Mouse (Mus musculus): ENCODE measurements around the gene Prr13.

Prr13 gene

DNA sequence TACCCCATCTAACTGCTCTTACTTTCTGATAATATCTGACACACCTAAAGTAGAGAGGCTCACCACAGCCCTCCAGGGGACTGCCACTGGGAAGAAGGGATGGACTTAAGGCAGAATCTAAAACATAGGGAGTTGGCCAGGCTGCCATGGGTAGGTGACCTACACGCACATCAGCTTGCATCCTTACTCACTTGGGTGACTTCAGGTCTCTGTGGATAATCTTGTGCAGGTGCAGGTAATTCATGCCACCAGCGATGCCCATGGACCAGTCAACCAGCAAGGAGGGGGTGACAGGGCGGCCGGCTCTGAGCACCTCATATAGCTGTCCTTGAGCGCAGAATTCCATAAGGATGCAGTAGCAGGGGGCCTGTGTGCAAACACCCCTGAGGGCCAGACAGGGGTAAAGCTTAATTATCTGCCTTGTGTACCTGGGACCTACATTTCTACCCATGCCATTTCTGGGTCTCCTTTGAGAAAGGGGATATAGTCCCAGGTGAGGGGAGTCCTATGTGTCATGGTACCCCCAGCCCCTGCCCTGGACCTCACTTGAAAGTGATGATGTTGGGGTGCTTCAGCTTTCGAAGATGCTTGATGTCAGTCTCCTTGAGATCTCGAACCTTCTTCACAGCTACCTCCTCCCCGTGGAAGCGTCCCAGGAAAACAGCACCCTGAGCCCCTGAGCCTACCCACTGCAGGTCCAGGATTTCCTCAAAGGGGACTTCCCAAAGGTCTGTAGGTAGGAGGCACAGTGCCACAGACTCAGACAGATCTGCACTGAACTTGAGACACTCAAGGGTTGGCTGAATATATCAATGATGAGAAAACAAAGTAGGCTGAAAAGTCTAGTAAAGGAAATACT, 45.3 kb downstream of the Prr13 start:
- DNase-seq (ENCODE audit: low read depth, low spot score), result no peak

GRCm38 (mm10) chr15:102505073-102505769, 46.4 kb downstream of the Prr13 start:
- DNase-seq (ENCODE audit: low read depth, low spot score), result no peak

- no peak for DNase-seq (ENCODE audit: low read depth, low spot score)
These were observed 47.1 kb downstream of the Prr13 start for GRCm38 (mm10) chr15:102505770-102506463.

GRCm38 (mm10) chr15:102506464-102506830, 47.6 kb downstream of the Prr13 start:
- DNase-seq (ENCODE audit: low read depth, low spot score), result no peak

DNA sequence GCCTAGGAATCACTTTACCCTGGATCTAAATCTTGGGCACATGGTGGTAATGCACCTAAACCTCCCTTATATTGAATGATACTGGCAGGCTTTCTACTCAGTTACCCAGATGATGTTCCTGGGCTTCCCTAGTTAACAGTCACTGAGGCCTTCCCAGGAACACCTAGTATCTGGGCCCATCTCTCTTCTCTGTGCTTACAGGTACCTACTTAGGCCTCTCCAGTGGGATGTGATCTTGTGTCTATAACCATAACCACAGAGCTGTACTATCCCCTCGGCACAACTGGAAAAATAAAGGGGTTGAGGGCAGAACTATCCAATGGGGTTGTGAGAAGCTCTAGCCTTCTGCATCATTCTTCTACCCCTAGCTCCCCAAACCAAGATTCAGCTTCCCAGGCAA, 48.0 kb downstream of the Prr13 start:
- DNase-seq (ENCODE audit: low read depth, low spot score), result no peak

DNA sequence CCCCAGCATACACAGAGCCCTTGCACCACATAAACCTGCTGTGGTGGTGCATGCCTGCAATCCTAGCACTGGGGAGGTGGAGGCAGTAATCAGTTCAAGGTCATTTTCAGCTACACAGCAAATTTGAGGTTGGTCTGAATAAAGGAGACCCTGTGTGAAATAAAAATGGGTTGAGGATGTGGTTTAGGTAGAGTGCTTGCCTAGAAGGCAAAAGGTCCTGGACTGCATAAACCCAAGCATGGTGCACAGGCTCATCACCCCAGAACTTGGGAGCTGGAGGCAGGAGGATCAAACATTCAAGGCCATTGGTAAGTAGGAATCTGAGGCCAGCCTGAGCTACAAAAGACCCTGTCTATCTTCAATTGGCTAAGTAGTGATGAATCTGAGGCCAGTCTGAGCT, 48.7 kb downstream of the Prr13 start:
- no peak for DNase-seq (ENCODE audit: low read depth, low spot score)

DNA sequence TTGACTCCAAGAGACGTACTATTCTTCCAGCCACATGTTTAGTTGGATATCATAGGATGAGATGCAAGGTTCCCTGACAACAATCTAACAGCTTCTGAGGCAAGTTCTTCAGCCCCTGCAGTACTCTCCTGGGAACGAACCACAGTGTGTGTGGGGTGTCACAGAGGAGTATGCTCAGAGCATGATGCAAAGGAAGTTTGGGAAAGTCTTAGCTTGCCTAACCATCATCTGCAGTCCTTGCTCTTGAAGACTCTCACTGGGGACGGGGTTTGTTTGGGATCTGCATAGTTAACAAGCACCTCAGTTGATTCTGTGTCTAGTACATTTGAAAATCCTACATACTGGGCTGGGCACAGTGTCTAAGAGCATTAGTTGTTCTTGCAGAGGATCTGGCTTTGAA, 49.5 kb downstream of the Prr13 start:
- DNase-seq (ENCODE audit: low read depth, low spot score), result no peak

DNA sequence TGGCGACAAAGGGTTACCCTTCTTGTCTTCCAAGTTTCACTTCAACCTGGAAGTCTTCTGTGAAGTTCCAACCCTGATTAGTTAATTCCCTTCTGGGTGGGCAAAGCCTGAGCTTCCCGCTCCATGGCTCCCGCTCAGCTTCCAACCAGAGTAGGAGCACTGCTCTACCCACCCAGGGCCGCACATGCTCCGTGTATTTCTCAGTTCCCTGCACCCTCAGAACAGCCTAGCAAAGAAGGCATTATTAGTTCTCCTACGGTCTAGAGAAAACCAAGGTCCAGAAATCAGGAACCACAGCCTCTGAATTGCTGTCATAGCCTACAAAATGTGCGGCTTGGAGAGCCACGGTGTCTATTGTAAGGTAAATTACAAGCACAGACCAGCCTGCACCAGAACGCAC, 51.3 kb downstream of the Prr13 start:
- DNase-seq (ENCODE audit: low read depth, low spot score), result no peak

DNA sequence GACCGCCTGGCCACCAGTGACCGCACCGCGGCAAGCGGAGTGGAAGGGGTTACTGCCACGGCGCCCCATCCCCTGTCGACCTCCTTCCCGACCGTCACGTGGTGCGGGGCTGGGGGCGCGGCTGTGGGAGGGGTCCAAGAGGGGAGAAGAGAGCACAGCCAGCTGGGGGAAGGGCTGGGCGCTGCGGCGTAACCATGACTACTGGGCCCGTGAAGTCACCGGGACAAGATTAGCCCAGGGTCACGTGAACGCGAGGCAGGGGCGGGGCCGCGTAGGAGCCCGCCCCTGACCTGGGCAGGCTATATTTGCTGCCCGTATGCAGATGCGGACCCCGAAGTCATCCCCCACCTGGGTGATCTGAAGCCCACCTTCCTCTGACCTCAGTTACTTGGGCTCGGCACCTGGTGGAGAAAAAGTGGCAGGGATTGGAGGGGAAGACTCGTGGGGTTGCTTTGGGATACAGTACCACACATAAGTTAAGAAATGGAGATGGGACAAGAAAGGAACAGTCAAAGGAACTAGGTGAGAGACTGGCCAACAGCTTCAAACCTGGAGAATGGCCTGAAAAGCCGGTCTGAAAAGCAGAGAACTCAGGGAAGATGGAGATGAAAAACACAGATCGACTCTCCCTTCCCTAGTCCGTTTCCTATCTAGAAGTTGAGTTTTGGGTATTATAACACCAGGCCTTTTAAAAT, 51.9 kb downstream of the Prr13 start:
- DNase-seq (ENCODE audit: low read depth, low spot score), result peak; percentile 74

DNA sequence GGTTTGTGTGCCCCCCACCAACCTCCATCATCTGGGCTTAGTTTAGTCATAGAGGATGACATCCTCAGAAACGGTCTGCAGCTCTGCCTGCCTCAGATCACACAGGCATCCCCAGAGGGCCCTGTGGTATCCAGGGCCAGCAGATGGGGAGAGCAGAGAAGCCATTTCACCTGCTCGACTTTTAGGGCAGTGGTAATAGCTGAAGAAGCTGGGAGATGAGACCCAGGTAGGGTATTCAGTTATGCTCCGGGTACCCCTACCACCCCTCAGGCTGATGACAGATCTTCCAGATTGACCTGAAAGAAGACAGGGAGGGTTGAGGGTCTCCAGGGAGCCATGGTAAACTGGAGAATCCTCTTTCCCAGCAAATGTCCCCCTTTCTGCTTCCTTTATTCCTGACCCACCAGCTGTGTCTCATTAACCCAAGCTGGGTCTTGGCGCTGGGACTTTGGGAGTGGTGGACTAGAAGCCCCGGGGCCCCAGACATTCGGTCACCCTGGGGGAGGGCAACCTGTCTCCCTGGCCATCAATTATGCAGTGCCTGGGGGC, 52.5 kb downstream of the Prr13 start:
- no peak for DNase-seq (ENCODE audit: low read depth, low spot score)

DNA sequence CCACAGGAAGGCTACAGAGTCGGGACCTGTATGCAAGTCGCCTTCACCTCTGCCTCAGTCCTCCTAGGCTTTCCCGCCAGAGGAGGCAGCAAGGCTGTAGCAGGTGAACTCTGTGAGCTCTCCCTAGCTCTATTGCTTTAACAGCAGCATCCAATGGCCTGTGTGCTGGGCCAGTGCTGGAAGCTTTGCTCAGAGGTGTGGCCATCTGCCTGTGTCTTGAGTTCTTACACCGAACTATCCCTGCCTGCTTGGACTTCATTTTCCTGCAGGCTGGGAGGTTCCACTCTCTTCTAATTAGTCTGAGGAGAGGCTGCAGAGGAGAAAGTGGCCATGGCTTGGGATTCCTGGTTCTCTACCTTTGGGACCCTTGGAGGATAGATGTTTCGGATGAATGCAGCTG, 53.2 kb downstream of the Prr13 start:
- no peak for DNase-seq (ENCODE audit: low read depth, low spot score)
